Mouse (Mus musculus): ENCODE measurements at regions not wholly inside any gene's neighbourhood (a gene's known extent, or its start where the extent isn't known, plus 50 kb on each side); places are given as distances from the start of the nearest gene placed in this dataset.

GRCm38 (mm10) chr2:78159877-78160485, 213.8 kb upstream of the Cwc22 start:
- no peak overlapping the region for H3K9ac ChIP-seq (ENCODE audit: insufficient read depth, low read depth, low read length, poor library complexity, severe bottlenecking)
- no peak overlapping the region for H3K27ac ChIP-seq (ENCODE audit: insufficient read depth, low read depth, low read length, poor library complexity, severe bottlenecking)
- no peaks in the 10 kb centered on the region for H3K9me3 ChIP-seq (ENCODE audit: control insufficient read depth, insufficient read depth, low read depth, low read length)
- no peaks in the 10 kb centered on the region for H3K36me3 ChIP-seq (ENCODE audit: control insufficient read depth, insufficient read depth, low read length, poor library complexity, severe bottlenecking)
- no peak for TF ChIP-seq ZC3H11A (IDR thresholded peaks at IDR 0.05; ENCODE audit: borderline replicate concordance, low read depth, low read length)
- H3K4me3 ChIP-seq (ENCODE audit: insufficient read depth in 1 of 2, low read depth in 1 of 2, low read length in 2 of 2, poor library complexity in 1 of 2, severe bottlenecking in 1 of 2), result no peak overlapping the region
- no peak for DNase-seq (ENCODE audit: low read depth, low spot score)
- H3K4me1 ChIP-seq (ENCODE audit: control insufficient read depth in 2 of 2, insufficient read depth in 2 of 2, low read length in 2 of 2, poor library complexity in 1 of 2), result no peaks in the 10 kb centered on the region
- in situ Hi-C loops (cut with MboI; ENCODE audit: low sequenced_read_pairs in 2 of 2, unreplicated experiment in 2 of 2), result no loop called here

- no peak for DNase-seq (ENCODE audit: low read depth, low spot score)
- Histone ChIP-seq H3K36me3 (ENCODE audit: control insufficient read depth, insufficient read depth, low read length, poor library complexity, severe bottlenecking) (no peaks in the 10 kb centered on the region), H3K9me3 (ENCODE audit: control insufficient read depth, insufficient read depth, low read depth, low read length) (no peaks in the 10 kb centered on the region), H3K27ac (ENCODE audit: insufficient read depth, low read depth, low read length, poor library complexity, severe bottlenecking) (no peak overlapping the region), H3K4me1 (ENCODE audit: control insufficient read depth in 2 of 2, insufficient read depth in 2 of 2, low read length in 2 of 2, poor library complexity in 1 of 2) (no peaks in the 10 kb centered on the region), H3K9ac (ENCODE audit: insufficient read depth, low read depth, low read length, poor library complexity, severe bottlenecking) (no peak overlapping the region), H3K4me3 (ENCODE audit: insufficient read depth in 1 of 2, low read depth in 1 of 2, low read length in 2 of 2, poor library complexity in 1 of 2, severe bottlenecking in 1 of 2) (no peak overlapping the region)
- TF ChIP-seq MAFK (IDR thresholded peaks at IDR 0.05; ENCODE audit: insufficient read depth, low read depth, low read length) (no peak), CHD2 (IDR thresholded peaks at IDR 0.05; ENCODE audit: low read depth, low read length) (no peak), HCFC1 (IDR thresholded peaks at IDR 0.05; ENCODE audit: borderline replicate concordance, insufficient read depth, low read length) (no peak), ZC3H11A (IDR thresholded peaks at IDR 0.05; ENCODE audit: borderline replicate concordance, low read depth, low read length) (no peak), ZNF384 (IDR thresholded peaks at IDR 0.05; ENCODE audit: low read depth, low read length) (no peak)
- in situ Hi-C loops (cut with MboI; ENCODE audit: low sequenced_read_pairs in 2 of 2, unreplicated experiment in 2 of 2), result no loop called here
Measured at GRCm38 (mm10) chr2:78110335-78110734, 164.2 kb upstream of the Cwc22 start.

- DNase-seq (ENCODE audit: low read depth, low spot score), result peak; percentile 8
- no peak for TF ChIP-seq CHD2 (IDR thresholded peaks at IDR 0.05; ENCODE audit: low read depth, low read length)
- no peak for TF ChIP-seq ZNF384 (IDR thresholded peaks at IDR 0.05; ENCODE audit: low read depth, low read length)
- TF ChIP-seq HCFC1 (IDR thresholded peaks at IDR 0.05; ENCODE audit: borderline replicate concordance, insufficient read depth, low read length), result no peak
- no peak for TF ChIP-seq ZC3H11A (IDR thresholded peaks at IDR 0.05; ENCODE audit: borderline replicate concordance, low read depth, low read length)
- no peak for TF ChIP-seq MAFK (IDR thresholded peaks at IDR 0.05; ENCODE audit: insufficient read depth, low read depth, low read length)
- H3K36me3 ChIP-seq (ENCODE audit: control insufficient read depth, insufficient read depth, low read length, poor library complexity, severe bottlenecking), result no peaks in the 10 kb centered on the region
- no peaks in the 10 kb centered on the region for H3K9me3 ChIP-seq (ENCODE audit: control insufficient read depth, insufficient read depth, low read depth, low read length)
- H3K4me1 ChIP-seq (ENCODE audit: control insufficient read depth in 2 of 2, insufficient read depth in 2 of 2, low read length in 2 of 2, poor library complexity in 1 of 2), result no peaks in the 10 kb centered on the region
- in situ Hi-C loops (cut with MboI; ENCODE audit: low sequenced_read_pairs in 2 of 2, unreplicated experiment in 2 of 2), result no loop called here
- H3K9ac ChIP-seq (ENCODE audit: insufficient read depth, low read depth, low read length, poor library complexity, severe bottlenecking), result no peak overlapping the region
- no peak overlapping the region for H3K4me3 ChIP-seq (ENCODE audit: insufficient read depth in 1 of 2, low read depth in 1 of 2, low read length in 2 of 2, poor library complexity in 1 of 2, severe bottlenecking in 1 of 2)
- H3K27ac ChIP-seq (ENCODE audit: insufficient read depth, low read depth, low read length, poor library complexity, severe bottlenecking), result no peak overlapping the region
Measured at GRCm38 (mm10) chr2:78095536-78095935, 149.4 kb upstream of the Cwc22 start.

GRCm38 (mm10) chr2:78094921-78095320, 148.7 kb upstream of the Cwc22 start:
- DNase-seq (ENCODE audit: low read depth, low spot score), result no peak
- Histone ChIP-seq H3K4me3 (ENCODE audit: insufficient read depth in 1 of 2, low read depth in 1 of 2, low read length in 2 of 2, poor library complexity in 1 of 2, severe bottlenecking in 1 of 2) (no peak overlapping the region), H3K27ac (ENCODE audit: insufficient read depth, low read depth, low read length, poor library complexity, severe bottlenecking) (no peak overlapping the region), H3K36me3 (ENCODE audit: control insufficient read depth, insufficient read depth, low read length, poor library complexity, severe bottlenecking) (no peaks in the 10 kb centered on the region), H3K9ac (ENCODE audit: insufficient read depth, low read depth, low read length, poor library complexity, severe bottlenecking) (no peak overlapping the region), H3K4me1 (ENCODE audit: control insufficient read depth in 2 of 2, insufficient read depth in 2 of 2, low read length in 2 of 2, poor library complexity in 1 of 2) (no peaks in the 10 kb centered on the region), H3K9me3 (ENCODE audit: control insufficient read depth, insufficient read depth, low read depth, low read length) (no peaks in the 10 kb centered on the region)
- TF ChIP-seq ZNF384 (IDR thresholded peaks at IDR 0.05; ENCODE audit: low read depth, low read length), result no peak
- no peak for TF ChIP-seq HCFC1 (IDR thresholded peaks at IDR 0.05; ENCODE audit: borderline replicate concordance, insufficient read depth, low read length)
- no peak for TF ChIP-seq ZC3H11A (IDR thresholded peaks at IDR 0.05; ENCODE audit: borderline replicate concordance, low read depth, low read length)
- no peak for TF ChIP-seq MAFK (IDR thresholded peaks at IDR 0.05; ENCODE audit: insufficient read depth, low read depth, low read length)
- TF ChIP-seq CHD2 (IDR thresholded peaks at IDR 0.05; ENCODE audit: low read depth, low read length), result no peak
- in situ Hi-C loops (cut with MboI; ENCODE audit: low sequenced_read_pairs in 2 of 2, unreplicated experiment in 2 of 2), result no loop called here
